In the genomic region with DNA sequence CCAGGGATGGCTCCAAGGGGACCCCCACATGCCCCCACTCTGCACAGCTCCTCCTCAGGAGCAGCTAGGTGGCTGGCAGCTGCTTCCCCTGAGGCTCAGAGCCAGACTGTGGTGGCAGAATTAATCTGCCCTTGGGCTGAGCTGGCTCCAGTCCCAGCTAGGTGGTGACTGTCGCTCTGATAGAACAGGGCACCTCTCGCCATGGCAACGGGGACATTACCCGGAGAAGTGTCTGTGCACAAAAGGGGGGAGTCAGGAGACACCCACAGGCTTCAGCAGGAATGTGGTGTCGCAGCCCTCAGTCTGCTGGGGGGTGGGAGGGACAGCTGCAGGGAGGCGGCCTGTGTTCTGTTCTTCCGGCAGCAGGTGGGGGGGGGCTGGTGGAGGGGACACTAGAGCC, we compare ENCODE assay signal across 9 mouse cellular contexts. TPM values are rescaled to one million over a fixed set of nuclear protein-coding genes. Genes with fewer than 3 reads are reported as not detected.
A peak's percentile ranks its signal among the peaks of the same experiment; 100 is the strongest.
DNase-seq lines count a peak whose midpoint lies in the region; ATAC-seq and TF ChIP-seq lines count a peak whose summit lies in the region.
"Had no signal": no experiment of that assay in that cellular context is flagged by ENCODE, and none has a peak within 500 bp of the region (broad histone marks: within the 10 kb centered on the region; RNA-seq: fewer than 3 reads in every experiment).

No protein-coding gene starts in this region.

- no peak overlapping the region for H3K4me3 ChIP-seq in lung, adult 2 months (replicated peaks; ENCODE audit: extremely low read depth, low read depth, low read length)
- H3K4me3 ChIP-seq in embryonic facial prominence, embryonic 14.5 days (ENCODE audit: low read depth, low read length): no peak overlapping the region
- H3K4me3 ChIP-seq in heart, embryonic 13.5 days: no peak overlapping the region
- no peak overlapping the region for H3K4me3 ChIP-seq in midbrain, embryonic 16.5 days (ENCODE audit: low read depth, low read length)

- no peak for TF ChIP-seq POLR2A in lung, adult 2 months (IDR thresholded peaks at IDR 0.05; ENCODE audit: borderline replicate concordance, extremely low read depth, low read depth, low read length)

- H3K27ac ChIP-seq in embryonic facial prominence, embryonic 14.5 days (replicated peaks; ENCODE audit: low read depth, low read length): no peak overlapping the region; the same call in 1 of the 2 replicates
- peak overlapping the region; percentile 66 for H3K27ac ChIP-seq in heart, embryonic 13.5 days (replicated peaks)
- H3K27ac ChIP-seq in midbrain, embryonic 16.5 days (ENCODE audit: low read length): peak overlapping the region; percentile 84

- H3K4me2 ChIP-seq in embryonic facial prominence, embryonic 14.5 days (ENCODE audit: low read depth, low read length): no peak overlapping the region
- H3K4me2 ChIP-seq in heart, embryonic 13.5 days: peak overlapping the region; percentile 27
- peak overlapping the region; percentile 28 for H3K4me2 ChIP-seq in midbrain, embryonic 16.5 days (ENCODE audit: low read length)

- peak; percentile 28 for DNase-seq in lung, postnatal 10 days
- no peak for DNase-seq in lung, adult 2 months
- peak; percentile 87 for DNase-seq in embryonic facial prominence, embryonic 14.5 days (ENCODE audit: low spot score)
- peak; percentile 82 for DNase-seq in layer of hippocampus, adult 9-11 months
- DNase-seq in thymus, adult 18-20 months: no peak
- DNase-seq in c-Kit-positive CD71-positive TER-119-positive erythroid progenitor cells, embryonic 14.5 days (ENCODE audit: low spot score): no peak

- WGBS in lung, adult 2 months: 20% methylated on average over 7 of the region's 7 CpGs
- 22% methylated on average over 6 of the region's 7 CpGs for WGBS in embryonic facial prominence, embryonic 14.5 days
- 19% methylated on average over 7 of the region's 7 CpGs for WGBS in heart, embryonic 13.5 days
- WGBS in midbrain, embryonic 16.5 days: 4% methylated on average over 7 of the region's 7 CpGs

- no peaks in the 10 kb centered on the region for H3K27me3 ChIP-seq in embryonic facial prominence, embryonic 14.5 days (replicated peaks; ENCODE audit: control insufficient read depth, insufficient read depth, low read length)
- no peaks in the 10 kb centered on the region for H3K27me3 ChIP-seq in heart, embryonic 13.5 days (replicated peaks)
- no peaks in the 10 kb centered on the region for H3K27me3 ChIP-seq in midbrain, embryonic 16.5 days (ENCODE audit: control insufficient read depth, insufficient read depth, low read depth, low read length)
- H3K27me3 ChIP-seq: Patski had no signal

- ATAC-seq in embryonic facial prominence, embryonic 14.5 days (ENCODE audit: low read depth): peak; percentile 91
- peak; percentile 63; the same call in 1 of the 2 replicates for ATAC-seq in heart, embryonic 13.5 days (ENCODE audit: extremely low read depth, insufficient number of reproducible peaks, low FRiP score, low TSS enrichment)
- ATAC-seq in midbrain, embryonic 16.5 days: peak; percentile 85

- 0 out of 2 replicates have a peak, but pooled peaks cover 2% of the 10 kb centered on the region for H3K4me1 ChIP-seq in lung, adult 2 months (ENCODE audit: control insufficient read depth, insufficient read depth, low read length)
- peaks cover 7% of the 10 kb centered on the region; the same call in 1 of the 2 replicates for H3K4me1 ChIP-seq in embryonic facial prominence, embryonic 14.5 days (ENCODE audit: control insufficient read depth, insufficient read depth, low read length)
- peaks cover 19% of the 10 kb centered on the region for H3K4me1 ChIP-seq in heart, embryonic 13.5 days
- H3K4me1 ChIP-seq in midbrain, embryonic 16.5 days (ENCODE audit: control insufficient read depth, insufficient read depth, low read length): peaks cover 17% of the 10 kb centered on the region

- no peak overlapping the region for H3K9ac ChIP-seq in embryonic facial prominence, embryonic 14.5 days (ENCODE audit: low read depth, low read length)
- H3K9ac ChIP-seq in heart, embryonic 13.5 days: no peak overlapping the region; the same call in 1 of the 2 replicates
- H3K9ac ChIP-seq in midbrain, embryonic 16.5 days (ENCODE audit: low read depth, low read length): peak overlapping the region; percentile 32; the same call in 1 of the 2 replicates

- H3K9me3 ChIP-seq in embryonic facial prominence, embryonic 14.5 days (ENCODE audit: control insufficient read depth, low read length): no peaks in the 10 kb centered on the region
- no peaks in the 10 kb centered on the region for H3K9me3 ChIP-seq in heart, embryonic 13.5 days
- H3K9me3 ChIP-seq in midbrain, embryonic 16.5 days (replicated peaks; ENCODE audit: control insufficient read depth, low read length, poor library complexity, severe bottlenecking): no peaks in the 10 kb centered on the region

- H3K36me3 ChIP-seq in embryonic facial prominence, embryonic 14.5 days (ENCODE audit: control insufficient read depth, insufficient read depth, low read length): no peaks in the 10 kb centered on the region
- H3K36me3 ChIP-seq in heart, embryonic 13.5 days: no peaks in the 10 kb centered on the region
- no peaks in the 10 kb centered on the region for H3K36me3 ChIP-seq in midbrain, embryonic 16.5 days (ENCODE audit: control insufficient read depth, insufficient read depth, low read length)

- TF ChIP-seq CTCF in lung, adult 2 months (IDR thresholded peaks at IDR 0.05; ENCODE audit: insufficient read depth, low read length): no peak

RNA-seq across cellular contexts. Expression of a gene that starts 24.1 kb away (rescaled TPM):
- 65.5 and 78.9 TPM in 2 replicates for polyA plus RNA-seq in lung, adult 2 months (2012; rRNA removed)
- polyA plus RNA-seq in embryonic facial prominence, embryonic 14.5 days (2014; fragmentation: Nextera tagmentation; extraction: Ambion mirVana): 34.9 and 37.3 TPM in 2 replicates
- 16.5 and 17.0 TPM in 2 replicates for polyA plus RNA-seq in heart, embryonic 13.5 days (2015; fragmentation: Nextera tagmentation; extraction: Ambion mirVana)
- polyA plus RNA-seq in midbrain, embryonic 16.5 days (2015; fragmentation: Nextera tagmentation; extraction: Ambion mirVana): 19.9 and 22.9 TPM in 2 replicates

Comparison
In these comparisons a context has a peak if more than half of its experiments do, and no peak if none do; other contexts are left out.
1. DNase-seq: peak in lung, postnatal 10 days (single experiment), embryonic facial prominence, embryonic 14.5 days (single experiment) and layer of hippocampus, adult 9-11 months (single experiment); none in lung, adult 2 months (single experiment), thymus, adult 18-20 months (0 of 2) and c-Kit-positive CD71-positive TER-119-positive erythroid progenitor cells, embryonic 14.5 days (single experiment).
2. Peak in every context shown above with its lines, with median percentiles within 50 percentile points of each other: ATAC-seq.